Mouse (Mus musculus) CD8-positive naive resting alpha-beta T cell, adult 2 months (primary cell): ENCODE measurements around the gene Tmem181a.
"Not testable (repeated sequence)": the region's sequence is repeated elsewhere in the genome, so short reads cannot be mapped to it uniquely, and the experiment has no call there.

Experiments used
- DNase-seq, 2 experiments: peaks; one replicate each; pipeline ENCODE4 v3.0.0; 2022; ENCODE audit warnings: low read depth in 2 of 2, low spot score in 2 of 2

Gene Tmem181a

GRCm38 (mm10) chr17:6256400-6257069 lies at the start of gene Tmem181a:
Tmem181a (plus strand) TSS chr17:6256860.
- not testable (repeated sequence) for DNase-seq

GRCm38 (mm10) chr17:6211721-6212120 lies 44.9 kb upstream of the Tmem181a start:
- no peak for DNase-seq

GRCm38 (mm10) chr17:6215640-6216039 lies 41.0 kb upstream of the Tmem181a start:
- no peak for DNase-seq

GRCm38 (mm10) chr17:6216514-6216913 lies 40.1 kb upstream of the Tmem181a start:
- DNase-seq: no peak

- DNase-seq: not testable (repeated sequence)
Observed at GRCm38 (mm10) chr17:6232633-6233032, 24.0 kb upstream of the Tmem181a start.

GRCm38 (mm10) chr17:6251298-6251697 lies 5.4 kb upstream of the Tmem181a start:
- DNase-seq: not testable (repeated sequence)

GRCm38 (mm10) chr17:6257070-6257456 lies 403 bp downstream of the Tmem181a start:
- not testable (repeated sequence) for DNase-seq

GRCm38 (mm10) chr17:6269876-6270831 lies 13.5 kb downstream of the Tmem181a start:
- DNase-seq: not testable (repeated sequence)

- DNase-seq: not testable (repeated sequence)
Observed at GRCm38 (mm10) chr17:6270840-6271239, 14.2 kb downstream of the Tmem181a start.

- DNase-seq: not testable (repeated sequence)
Observed at GRCm38 (mm10) chr17:6271970-6272369, 15.3 kb downstream of the Tmem181a start.

- DNase-seq: not testable (repeated sequence)
Observed at GRCm38 (mm10) chr17:6274693-6275092, 18.0 kb downstream of the Tmem181a start.

- DNase-seq: not testable (repeated sequence)
Observed at GRCm38 (mm10) chr17:6279205-6279604, 22.5 kb downstream of the Tmem181a start.

GRCm38 (mm10) chr17:6279772-6280171 lies 23.1 kb downstream of the Tmem181a start:
- DNase-seq: not testable (repeated sequence)

GRCm38 (mm10) chr17:6280513-6280912 lies 23.9 kb downstream of the Tmem181a start:
- DNase-seq: not testable (repeated sequence)

GRCm38 (mm10) chr17:6283137-6283536 lies 26.5 kb downstream of the Tmem181a start:
- not testable (repeated sequence) for DNase-seq

- DNase-seq: not testable (repeated sequence)
Observed at GRCm38 (mm10) chr17:6286169-6286568, 29.5 kb downstream of the Tmem181a start.

- not testable (repeated sequence) for DNase-seq
Observed at GRCm38 (mm10) chr17:6289045-6289444, 32.4 kb downstream of the Tmem181a start.

GRCm38 (mm10) chr17:6293882-6294281 lies 37.2 kb downstream of the Tmem181a start:
- DNase-seq: not testable (repeated sequence)

- not testable (repeated sequence) for DNase-seq
Observed at GRCm38 (mm10) chr17:6297060-6297795, 40.6 kb downstream of the Tmem181a start.

GRCm38 (mm10) chr17:6300190-6300863 lies 43.7 kb downstream of the Tmem181a start:
- DNase-seq: not testable (repeated sequence)
